Mouse (Mus musculus): ENCODE data around the gene Ndufa5.

GRCm38 (mm10) chr6:24538435-24538834 is 10.6 kb upstream of the Ndufa5 start:
- no peak for TF ChIP-seq CTCF (IDR thresholded peaks at IDR 0.05; ENCODE audit: low read depth, low read length)
- TF ChIP-seq POLR2A (IDR thresholded peaks at IDR 0.05; ENCODE audit: borderline replicate concordance, low read depth, low read length): no peak
